Mouse (Mus musculus): ENCODE data around the gene Ctcfl.

- TF ChIP-seq EP300 (IDR thresholded peaks at IDR 0.05; ENCODE audit: insufficient read depth, low read depth, low read length): no peak
- TF ChIP-seq POLR2A (IDR thresholded peaks at IDR 0.05; ENCODE audit: insufficient read depth, low read length): no peak
Measured at GRCm38 (mm10) chr2:173165357-173165756, 46.0 kb upstream of the Ctcfl start.

Data from ES-Bruce4 (cell line).